Mouse (Mus musculus) kidney, embryonic 14.5 days (tissue): Measurements from ENCODE around the gene Gm45213. TPM values are rescaled to one million over a fixed set of nuclear protein-coding genes. Genes with fewer than 3 reads are reported as not detected.

Experiments used
- ATAC-seq: fragments of 200-750 bp; cut with Nextera tagmentation; 2 replicates; pipeline ENCODE4 v1.8.0; 2017; ENCODE audit warnings: moderate number of reproducible peaks, mild to moderate bottlenecking, moderate TSS enrichment, moderate library complexity; ENCODE audit not compliant: low FRiP score, low TSS enrichment
- H3K27ac ChIP-seq: fragments of 300-500 bp; sonication (generic); 2 replicates; pipeline ENCODE4 v1.5.1; 2014; ENCODE audit warnings: low read depth, mild to moderate bottlenecking, low read length, moderate library complexity, mixed read lengths
- H3K27me3 ChIP-seq: fragments of 300-500 bp; sonication (generic); 2 replicates; pipeline ENCODE4 v1.6.1; 2014; ENCODE audit warnings: mild to moderate bottlenecking, low read length; ENCODE audit not compliant: control insufficient read depth, insufficient read depth
- H3K36me3 ChIP-seq: fragments of 300-500 bp; sonication (generic); 2 replicates; pipeline ENCODE4 v1.6.1; 2014; ENCODE audit warnings: low read length, mixed read lengths; ENCODE audit not compliant: control insufficient read depth, insufficient read depth
- H3K4me1 ChIP-seq: fragments of 300-500 bp; sonication (generic); 2 replicates; pipeline ENCODE4 v1.6.1; 2014; ENCODE audit warnings: low read length, mixed read lengths; ENCODE audit not compliant: control insufficient read depth, insufficient read depth
- H3K4me2 ChIP-seq: fragments of 300-500 bp; sonication (generic); replicated peaks from 2 replicates; pipeline ENCODE4 v1.6.1; 2014; ENCODE audit warnings: low read depth, mild to moderate bottlenecking, low read length
- H3K4me3 ChIP-seq: fragments of 300-500 bp; sonication (generic); 2 replicates; pipeline ENCODE4 v1.5.1; 2014; ENCODE audit warnings: mild to moderate bottlenecking, low read length
- H3K9ac ChIP-seq: fragments of 300-500 bp; sonication (generic); 2 replicates; pipeline ENCODE4 v1.6.1; 2014; ENCODE audit warnings: low read depth, mild to moderate bottlenecking, low read length, moderate library complexity
- H3K9me3 ChIP-seq: fragments of 300-500 bp; sonication (generic); 2 replicates; pipeline ENCODE4 v1.6.1; 2016; ENCODE audit warnings: low read length; ENCODE audit not compliant: control insufficient read depth
- WGBS: fragments of 180-500 bp; shearing (Covaris S2); extraction: QIAGEN DNeasy Blood & Tissue Kit; methylation state at CpG from one replicate; pipeline ENCODE4 v1.1.7; 2014; 5-methylcytosine and 5-hydroxymethylcytosine counted together
- polyA plus RNA-seq: library from polyadenylated mRNA; unstranded; fragments of >200 nt; fragmentation: Nextera tagmentation; extraction: Ambion mirVana; gene quantifications from 2 replicates; pipeline ENCODE4 v1.2.1, GENCODE M21; 2014

Gene Gm45213
- polyA plus RNA-seq = not detected in 2 replicates

- Histone ChIP-seq H3K4me2 (no peak within 1 kb of the TSS), H3K4me3 (no peak within 1 kb of the TSS), H3K27me3 (no peaks in the 10 kb centered on the region), H3K9ac (no peak within 1 kb of the TSS), H3K36me3 (no peaks in the 10 kb centered on the region), H3K4me1 (peaks cover 5% of the 10 kb centered on the region; the same call in 1 of the 2 replicates), H3K27ac (no peak within 1 kb of the TSS), H3K9me3 (no peaks in the 10 kb centered on the region)
- WGBS = 73% methylated on average over 10 of the region's 10 CpGs
- ATAC-seq = no peak
Observed at GRCm38 (mm10) chr7:66043552-66044459, at the start of gene Gm45213. Gene Gm45213, plus strand, starts transcription at chr7:66043602.

DNA sequence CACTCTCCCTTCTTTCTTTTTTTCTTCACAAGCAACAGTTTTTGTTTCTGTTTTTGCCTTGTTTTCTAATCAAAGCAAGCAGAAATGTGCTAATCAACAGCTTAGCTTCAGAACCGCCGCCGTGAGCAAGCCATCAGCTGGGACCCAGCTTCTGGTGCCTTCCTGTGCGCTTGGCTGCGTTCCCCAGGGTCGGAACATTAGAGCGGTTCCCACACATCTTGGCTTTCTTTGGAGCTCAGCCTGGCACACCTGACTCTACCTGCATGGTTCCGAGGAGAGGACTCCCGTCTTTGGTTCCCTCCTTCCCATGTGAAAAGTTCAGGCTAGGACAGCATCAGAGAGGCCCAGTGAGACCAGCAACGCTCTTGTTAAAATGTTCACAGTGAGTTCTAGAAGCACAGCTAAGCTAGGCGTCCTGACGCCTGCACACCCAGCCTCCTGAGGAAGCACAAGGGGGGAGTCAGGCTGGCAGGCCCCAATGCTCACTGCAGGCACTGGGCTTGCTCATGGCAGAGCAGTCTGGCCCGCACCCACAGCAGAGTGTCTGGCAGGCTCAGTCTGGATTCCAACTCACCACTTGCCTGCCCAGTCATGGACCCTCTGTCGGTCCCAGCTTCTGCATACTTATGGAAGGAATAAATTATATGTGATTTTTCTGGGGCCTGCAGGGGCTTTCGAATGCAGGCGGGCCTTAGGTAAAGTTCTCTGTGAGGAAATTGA lies 42.2 kb upstream of the Gm45213 start:
- no peak overlapping the region for H3K9ac ChIP-seq
- H3K4me3 ChIP-seq = no peak overlapping the region
- no peak overlapping the region for H3K4me2 ChIP-seq
- no peak for ATAC-seq
- no peaks in the 10 kb centered on the region for H3K4me1 ChIP-seq
- no peaks in the 10 kb centered on the region for H3K36me3 ChIP-seq
- no peaks in the 10 kb centered on the region for H3K27me3 ChIP-seq
- no peak overlapping the region for H3K27ac ChIP-seq
- 89% methylated on average over 16 of the region's 16 CpGs for WGBS
- H3K9me3 ChIP-seq = peaks cover 3% of the 10 kb centered on the region; the same call in 1 of the 2 replicates

DNA sequence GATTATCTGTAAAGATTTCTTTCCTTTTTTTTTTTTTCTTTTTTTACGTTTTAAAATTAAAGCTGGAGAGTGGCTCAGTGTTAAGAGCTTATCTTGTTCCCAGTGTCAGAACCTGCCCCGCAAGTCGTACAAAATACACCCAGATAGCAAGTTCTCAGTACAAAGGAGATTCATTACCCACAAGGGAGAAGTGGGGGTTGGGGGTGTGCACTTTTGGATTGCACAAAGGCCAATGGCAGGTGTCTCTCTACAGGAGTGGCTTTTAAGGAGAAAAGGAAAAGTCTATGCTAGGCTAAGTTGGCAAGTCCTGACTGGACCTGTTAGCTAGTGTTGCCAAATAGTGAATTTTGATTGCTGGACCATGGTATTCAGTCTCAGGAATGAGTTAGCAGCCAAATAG lies 41.6 kb upstream of the Gm45213 start:
- H3K4me1 ChIP-seq = no peaks in the 10 kb centered on the region

DNA sequence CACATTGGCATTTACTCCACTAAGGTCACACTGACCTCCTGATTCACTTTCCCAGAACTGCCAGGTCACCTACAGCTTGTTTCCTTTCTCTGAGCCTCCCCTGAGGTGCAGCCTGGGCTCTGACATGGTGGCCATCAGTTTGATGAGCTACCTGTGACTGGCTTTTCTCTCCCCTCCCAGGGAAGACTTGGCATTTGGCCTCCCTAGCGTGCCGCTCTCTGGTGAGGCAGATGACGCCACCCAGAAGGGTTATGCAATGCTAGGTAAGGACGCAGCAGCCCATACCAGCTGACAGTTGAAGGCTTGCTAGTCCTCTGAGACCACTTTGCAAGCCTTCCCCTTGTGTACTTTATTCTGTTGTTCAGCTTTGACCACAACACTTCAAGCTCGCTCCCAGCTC lies 40.0 kb upstream of the Gm45213 start:
- Histone ChIP-seq H3K27me3 (no peaks in the 10 kb centered on the region), H3K4me1 (no peaks in the 10 kb centered on the region), H3K4me3 (no peak overlapping the region), H3K9ac (no peak overlapping the region), H3K27ac (no peak overlapping the region), H3K36me3 (no peaks in the 10 kb centered on the region), H3K4me2 (no peak overlapping the region), H3K9me3 (peaks cover 3% of the 10 kb centered on the region; the same call in 1 of the 2 replicates)
- WGBS = 95% methylated on average over 5 of the region's 5 CpGs
- no peak for ATAC-seq

More for the DNA sequence above, 41.6 kb upstream of the Gm45213 start:
- Histone ChIP-seq H3K9me3 (peaks cover 3% of the 10 kb centered on the region; the same call in 1 of the 2 replicates), H3K9ac (no peak overlapping the region), H3K36me3 (no peaks in the 10 kb centered on the region), H3K4me3 (no peak overlapping the region), H3K4me2 (no peak overlapping the region), H3K27ac (no peak overlapping the region), H3K27me3 (no peaks in the 10 kb centered on the region)
- WGBS = 66% methylated on average over 3 of the region's 3 CpGs
- ATAC-seq = no peak

GRCm38 (mm10) chr7:66003865-66004638 lies 39.4 kb upstream of the Gm45213 start:
- Histone ChIP-seq H3K4me1 (no peaks in the 10 kb centered on the region), H3K9ac (no peak overlapping the region), H3K4me3 (no peak overlapping the region), H3K4me2 (no peak overlapping the region), H3K27ac (no peak overlapping the region), H3K36me3 (no peaks in the 10 kb centered on the region), H3K27me3 (no peaks in the 10 kb centered on the region), H3K9me3 (no peaks in the 10 kb centered on the region)
- no peak for ATAC-seq
- 70% methylated on average over 13 of the region's 13 CpGs for WGBS

DNA sequence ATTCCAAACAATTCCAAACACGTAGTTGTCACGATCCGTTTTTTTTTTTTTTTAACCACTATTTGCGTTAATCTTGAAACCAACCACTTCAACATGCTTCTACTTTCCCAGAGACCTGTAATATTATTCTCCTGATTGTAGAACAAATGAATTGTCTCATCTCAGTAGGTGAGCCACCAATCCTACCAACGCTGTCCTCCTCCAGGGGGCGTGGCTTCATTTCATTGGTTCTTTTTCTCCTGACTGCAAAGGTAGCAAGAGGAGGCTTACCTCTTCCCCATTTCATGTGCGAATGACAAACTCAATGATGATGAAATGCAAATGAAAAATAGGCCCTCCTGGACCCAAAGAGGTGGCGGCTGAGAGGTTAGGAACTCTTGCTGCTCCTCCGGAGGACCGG lies 38.3 kb upstream of the Gm45213 start:
- Histone ChIP-seq H3K27ac (no peak overlapping the region), H3K4me2 (no peak overlapping the region), H3K9ac (no peak overlapping the region), H3K4me3 (no peak overlapping the region), H3K27me3 (no peaks in the 10 kb centered on the region), H3K4me1 (no peaks in the 10 kb centered on the region), H3K36me3 (no peaks in the 10 kb centered on the region), H3K9me3 (no peaks in the 10 kb centered on the region)
- ATAC-seq = no peak
- WGBS = 88% methylated on average over 10 of the region's 10 CpGs

DNA sequence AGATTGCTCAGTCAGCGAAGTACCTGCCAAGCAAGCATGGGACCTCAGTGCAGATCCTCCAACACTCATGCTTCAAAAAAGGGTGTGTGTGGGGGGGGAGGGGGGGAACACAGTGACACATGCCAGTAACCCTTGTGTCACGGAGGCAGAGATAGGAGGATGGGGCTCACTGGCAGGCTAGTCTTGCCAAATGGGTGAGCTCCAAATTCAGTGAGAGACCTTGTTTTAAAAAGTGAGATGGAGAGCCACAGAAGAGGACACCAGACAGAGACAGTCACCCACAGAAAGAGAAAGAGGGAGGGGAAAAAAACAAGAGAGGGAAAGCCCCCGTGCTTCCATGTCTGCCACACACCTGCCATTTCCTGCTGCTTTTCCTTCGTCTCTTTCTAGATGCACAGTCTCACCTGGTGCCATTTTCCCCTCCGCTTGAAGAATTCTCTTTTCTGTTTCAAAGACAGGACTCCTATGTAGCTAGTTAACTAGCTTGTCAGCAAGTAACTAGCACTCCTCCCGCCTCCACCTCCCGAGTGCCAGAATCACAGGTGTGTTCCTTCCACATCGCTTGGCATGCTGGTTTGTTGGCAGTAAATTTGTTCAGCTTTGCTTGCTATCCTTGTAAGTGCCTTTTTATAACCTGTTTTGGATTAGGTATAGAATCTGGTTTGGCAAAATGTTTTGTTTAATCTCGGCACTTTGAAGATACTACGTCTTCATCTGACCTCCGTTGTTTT lies 35.1 kb upstream of the Gm45213 start:
- H3K4me2 ChIP-seq = no peak overlapping the region
- no peaks in the 10 kb centered on the region for H3K9me3 ChIP-seq
- no peaks in the 10 kb centered on the region for H3K27me3 ChIP-seq
- 81% methylated on average over 11 of the region's 11 CpGs for WGBS
- H3K36me3 ChIP-seq = no peaks in the 10 kb centered on the region
- ATAC-seq = no peak
- no peak overlapping the region for H3K4me3 ChIP-seq
- H3K4me1 ChIP-seq = 0 out of 2 replicates have a peak, but pooled peaks cover 4% of the 10 kb centered on the region
- H3K27ac ChIP-seq = no peak overlapping the region
- H3K9ac ChIP-seq = no peak overlapping the region

DNA sequence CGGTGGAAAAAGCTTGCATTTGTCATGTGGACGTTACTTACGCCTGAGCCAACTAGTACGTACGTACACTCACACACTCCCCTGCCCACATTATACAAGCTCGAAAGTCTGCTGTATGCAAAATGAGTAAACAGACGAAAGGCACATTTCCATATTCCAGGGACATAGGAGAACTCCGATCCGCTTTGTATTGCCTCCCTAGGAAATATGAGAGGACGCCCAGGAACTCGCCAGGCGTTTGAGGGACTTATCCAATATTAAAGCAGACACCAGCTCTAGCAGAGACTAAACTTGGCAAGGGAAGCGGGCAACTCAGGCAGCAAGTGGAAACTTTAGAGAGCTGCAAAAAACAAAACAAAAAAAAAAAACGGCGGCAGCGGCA lies 34.5 kb upstream of the Gm45213 start:
- H3K4me2 ChIP-seq = no peak overlapping the region
- WGBS = 66% methylated on average over 16 of the region's 16 CpGs
- H3K9ac ChIP-seq = no peak overlapping the region
- H3K36me3 ChIP-seq = no peaks in the 10 kb centered on the region
- no peaks in the 10 kb centered on the region for H3K9me3 ChIP-seq
- no peaks in the 10 kb centered on the region for H3K27me3 ChIP-seq
- 0 out of 2 replicates have a peak, but pooled peaks cover 4% of the 10 kb centered on the region for H3K4me1 ChIP-seq
- no peak overlapping the region for H3K4me3 ChIP-seq
- no peak overlapping the region for H3K27ac ChIP-seq
- ATAC-seq = no peak
